Mouse (Mus musculus) liver, adult 2 months (tissue): ENCODE measurements around the gene Ucn.

Experiments used
- CTCF ChIP-seq: fragments of 200-500 bp; IDR thresholded peaks from 2 replicates; pipeline ENCODE4 v1.5.1; 2011; ENCODE audit warnings: low read depth, low read length, control low read depth
- POLR2A ChIP-seq: fragments of 200-500 bp; IDR thresholded peaks from 2 replicates; pipeline ENCODE4 v1.6.1; 2011; ENCODE audit warnings: low read length, control low read depth; ENCODE audit not compliant: insufficient read depth; ENCODE audit errors: extremely low read depth

- no peak for TF ChIP-seq CTCF
- TF ChIP-seq POLR2A = no peak
Observed at GRCm38 (mm10) chr5:31179301-31179765, 40.7 kb upstream of the Ucn start.
